Mouse (Mus musculus) megakaryocyte, embryonic 14.5 days (primary cell): Measurements from ENCODE around the gene Micu1.

Experiments
- FLI1 ChIP-seq: IDR thresholded peaks from 2 replicates; pipeline ENCODE4 v1.6.1; 2012; ENCODE audit warnings: low read length, inconsistent platforms, mixed read lengths
- GATA1 ChIP-seq: IDR thresholded peaks from 3 replicates; pipeline ENCODE4 v1.6.1; 2012; ENCODE audit warnings: mixed read lengths, low read length, inconsistent platforms, borderline replicate concordance

GRCm38 (mm10) chr10:59863620-59864019 lies 161.3 kb downstream of the Micu1 start:
- TF ChIP-seq GATA1 (no peak), FLI1 (no peak)
